Mouse (Mus musculus): ENCODE data around the gene Lilr4b. TPM values are rescaled to one million over a fixed set of nuclear protein-coding genes. Genes with fewer than 3 reads are reported as not detected.
"Not testable (repeated sequence)": the region's sequence is repeated elsewhere in the genome, so short reads cannot be mapped to it uniquely, and the experiment has no call there.

Lilr4b gene
- total RNA-seq (2022) = 1 to 10 TPM in 2 of 4 experiments, under 1 TPM in 1, not detected in 1; 0.08 to 4.4 (median 2.3) TPM

GRCm38 (mm10) chr10:51480397-51480796 lies at the start of gene Lilr4b, which contains the start of gene Gm49339:
TSS of gene Lilr4b (plus strand) at chr10:51480632.
TSS of gene Gm49339 (plus strand) at chr10:51480612.
- DNase-seq (ENCODE audit: low spot score in 2 of 2) = not testable (repeated sequence)

GRCm38 (mm10) chr10:51432940-51433339 lies 47.5 kb upstream of the Lilr4b start:
- DNase-seq (ENCODE audit: low spot score in 2 of 2) = no peak

DNA sequence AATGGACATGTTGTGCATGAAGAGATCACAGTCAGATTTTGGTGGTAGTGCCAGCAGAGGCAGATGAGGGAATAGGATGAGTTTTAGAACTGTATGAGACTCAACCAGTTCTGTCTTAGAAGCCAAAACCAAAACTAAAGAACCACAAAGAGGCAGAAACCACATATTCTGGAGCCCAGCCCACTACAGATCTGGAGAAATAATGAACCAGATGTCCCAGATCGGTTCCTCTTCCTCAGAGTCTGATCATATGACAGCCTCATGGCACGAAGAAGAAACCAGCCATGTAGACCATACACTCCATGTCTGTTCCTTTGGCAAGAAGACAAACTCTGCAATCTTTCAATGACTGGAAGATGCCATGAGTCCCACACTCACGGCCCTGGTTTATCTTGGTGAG lies 44.7 kb upstream of the Lilr4b start:
- DNase-seq (ENCODE audit: low spot score in 2 of 2) = no peak

GRCm38 (mm10) chr10:51451610-51452009 lies 28.8 kb upstream of the Lilr4b start:
- no peak for DNase-seq (ENCODE audit: low spot score in 2 of 2)

GRCm38 (mm10) chr10:51453616-51454298 lies 26.7 kb upstream of the Lilr4b start:
- no peak for DNase-seq (ENCODE audit: low spot score in 2 of 2)

DNA sequence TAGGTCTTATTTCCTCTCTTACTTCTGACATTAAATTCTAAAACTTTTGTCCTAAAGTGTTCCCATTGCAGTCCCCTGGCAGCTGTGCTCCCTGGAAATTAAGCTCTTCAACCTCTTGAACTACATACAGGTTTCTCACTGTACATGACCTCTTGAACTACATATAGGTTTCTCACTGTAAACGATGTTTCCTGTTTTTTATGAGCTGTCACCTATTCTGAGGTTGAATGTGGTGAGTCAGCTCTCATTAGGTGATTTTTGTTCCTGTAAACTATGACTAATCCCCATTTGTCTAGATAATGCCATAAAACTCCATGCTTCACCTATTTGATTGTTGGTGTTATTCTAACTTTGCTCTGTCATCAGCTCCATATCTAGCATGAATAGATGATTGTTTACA lies 26.1 kb upstream of the Lilr4b start:
- DNase-seq (ENCODE audit: low spot score in 2 of 2) = no peak

DNA sequence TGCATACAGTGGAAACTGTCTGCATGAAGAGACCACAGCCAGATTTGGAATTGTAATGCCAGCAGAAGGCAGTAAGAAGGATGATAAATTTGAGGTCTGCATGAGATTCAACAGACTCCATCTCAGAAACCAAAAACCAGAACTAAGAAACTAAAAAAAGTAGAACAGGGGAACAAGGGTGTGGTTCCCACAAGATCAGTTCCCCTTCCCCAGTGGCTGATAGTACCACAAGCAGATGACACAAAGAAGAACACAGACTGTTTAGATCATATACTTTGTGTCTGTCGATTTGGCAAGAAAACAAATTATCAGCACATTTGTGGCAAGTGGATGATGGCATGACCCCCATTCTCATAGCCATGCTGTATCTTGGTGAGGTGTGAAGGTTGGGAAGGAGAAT lies 24.7 kb upstream of the Lilr4b start:
- no peak for DNase-seq (ENCODE audit: low spot score in 2 of 2)

DNA sequence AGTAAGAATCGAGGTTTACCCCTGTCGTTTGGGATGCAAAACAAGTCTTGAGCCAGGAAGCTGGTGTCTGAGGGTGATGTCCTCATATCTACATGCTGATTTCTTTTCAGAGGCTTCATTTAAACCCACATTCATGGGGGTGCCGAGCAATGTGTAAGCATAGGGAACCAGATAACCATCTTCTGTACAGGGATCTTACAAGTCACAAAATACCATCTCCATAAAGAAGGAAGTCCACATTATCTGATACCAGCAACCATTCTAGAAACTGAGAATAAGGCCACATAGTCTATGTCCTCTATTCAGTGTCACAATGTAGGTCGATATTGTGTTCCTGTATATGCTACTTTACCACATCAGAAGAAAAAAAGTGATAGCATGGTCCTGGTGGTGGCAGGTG lies 24.1 kb upstream of the Lilr4b start:
- no peak for DNase-seq (ENCODE audit: low spot score in 2 of 2)

- DNase-seq (ENCODE audit: low spot score in 2 of 2) = not testable (repeated sequence)
Measured at GRCm38 (mm10) chr10:51463800-51464199, 16.6 kb upstream of the Lilr4b start.

DNA sequence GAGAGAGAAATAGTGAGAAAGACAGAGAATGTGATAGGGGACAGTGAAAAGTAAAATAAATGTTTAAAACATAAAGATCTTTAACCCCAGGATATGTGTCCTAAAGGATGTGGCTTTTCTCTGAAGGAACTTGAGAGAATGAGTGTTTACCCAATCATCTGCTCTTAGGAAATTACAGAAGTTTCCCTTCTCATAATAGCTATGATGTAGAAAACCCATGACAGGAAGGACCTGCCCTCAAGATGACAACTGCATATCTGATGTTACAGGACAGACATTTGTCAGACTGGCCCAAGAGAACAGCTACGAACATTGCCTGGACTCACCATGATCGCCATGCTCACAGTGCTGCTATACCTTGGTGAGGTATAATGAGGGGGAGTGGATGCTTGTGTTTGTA lies 10.3 kb downstream of the Lilr4b start, which contains the start of gene Lilrb4a:
Gene Lilrb4a (plus strand): TSS at position 266 of the 400 bp plus-strand sequence.
- DNase-seq (ENCODE audit: low spot score in 2 of 2) = not testable (repeated sequence)

- DNase-seq (ENCODE audit: low spot score in 2 of 2) = no peak
Measured at GRCm38 (mm10) chr10:51520021-51520420, 39.6 kb downstream of the Lilr4b start.

GRCm38 (mm10) chr10:51521453-51521852 lies 41.0 kb downstream of the Lilr4b start:
- DNase-seq (ENCODE audit: low spot score in 2 of 2) = no peak

GRCm38 (mm10) chr10:51526090-51526489 lies 45.7 kb downstream of the Lilr4b start:
- DNase-seq (ENCODE audit: low spot score in 2 of 2) = no peak

- no peak for DNase-seq (ENCODE audit: low spot score in 2 of 2)
Measured at GRCm38 (mm10) chr10:51526633-51527032, 46.2 kb downstream of the Lilr4b start.

DNA sequence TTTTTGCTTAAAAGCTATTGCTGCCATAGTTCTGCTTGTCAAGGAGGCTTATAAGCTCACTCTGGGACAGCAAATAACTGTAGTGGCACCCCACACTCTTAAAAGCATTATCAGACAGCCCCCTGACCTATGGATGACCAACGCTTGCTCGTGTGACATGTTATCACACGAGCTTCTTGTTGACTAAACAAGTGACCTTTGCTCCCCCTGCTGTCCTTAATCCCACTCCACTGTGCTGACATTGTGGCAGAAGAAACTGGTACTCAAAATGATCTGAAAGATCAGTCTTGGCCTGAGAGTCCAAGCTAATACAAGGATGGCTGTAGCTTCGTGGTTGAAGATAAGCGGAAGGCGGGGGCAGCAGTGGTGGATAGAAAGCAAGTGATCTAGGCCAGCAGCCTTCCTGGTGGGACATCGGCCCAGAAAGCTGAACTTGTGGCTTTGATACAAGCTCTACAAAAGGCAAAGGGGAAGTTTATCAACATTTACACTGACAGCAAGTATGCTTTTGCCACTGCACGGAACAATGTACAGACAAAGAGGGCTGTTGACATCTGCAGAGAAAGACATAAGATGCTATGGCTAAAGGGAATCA lies 48.5 kb downstream of the Lilr4b start:
- DNase-seq (ENCODE audit: low spot score in 2 of 2) = no peak

DNA sequence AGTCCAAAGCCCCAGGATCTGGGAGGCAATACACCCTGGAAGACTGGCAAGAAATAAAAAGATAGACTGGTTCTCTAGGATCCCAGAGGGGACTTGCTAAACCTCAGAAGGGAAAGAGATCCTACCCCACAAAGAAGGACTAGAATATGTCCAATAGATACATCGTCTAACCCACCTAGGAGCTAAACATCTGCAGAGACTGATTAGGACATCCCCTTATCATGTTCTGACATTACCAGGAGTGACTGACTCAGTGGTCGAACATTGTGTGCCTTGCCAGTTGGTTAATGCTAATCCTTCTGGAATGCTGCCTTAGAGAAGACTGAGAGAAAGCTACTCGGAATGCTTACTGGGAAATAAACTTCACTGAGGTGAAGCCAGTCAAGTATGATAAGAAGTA lies 49.1 kb downstream of the Lilr4b start:
- no peak for DNase-seq (ENCODE audit: low spot score in 2 of 2)

DNA sequence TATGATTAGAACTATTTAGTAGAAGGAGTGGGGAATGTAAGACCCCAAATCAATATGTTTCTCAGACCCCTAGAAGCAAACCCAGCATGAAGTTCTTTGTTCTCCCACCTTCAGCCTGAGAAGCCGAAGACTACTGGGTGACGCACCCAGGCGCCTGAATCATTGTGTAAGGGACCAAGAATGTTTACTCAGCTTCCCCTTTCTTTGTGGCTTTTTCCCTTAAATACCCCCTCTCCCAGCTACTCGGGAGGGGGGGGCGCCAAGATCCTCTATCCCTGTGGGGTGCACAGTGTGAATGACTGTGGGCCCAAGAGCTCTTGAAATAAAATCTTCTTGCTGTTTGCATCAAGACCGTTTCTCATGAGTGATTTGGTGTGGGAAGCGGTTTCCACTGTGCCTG lies 50.4 kb downstream of the Lilr4b start:
- DNase-seq (ENCODE audit: low spot score in 2 of 2) = no peak

Other genes starting within 250 kb of the Lilr4b start
- 1 to 10 TPM in 1 of 4 experiments, under 1 TPM in 2, not detected in 1; 0.65 to 3.5 (median 0.90) TPM for gene Gm49339, start within 50 bp of the Lilr4b start, total RNA-seq (2022)
- gene Lilrb4a, start 10.3 kb downstream of the Lilr4b start, total RNA-seq (2022) = 10 to 100 TPM in 1 of 4 experiments, 1 to 10 TPM in 1, under 1 TPM in 1, not detected in 1; 0.66 to 10.6 (median 8.2) TPM
- not detected for gene Fam162b, start 109.9 kb downstream of the Lilr4b start, total RNA-seq (2022)
- gene Gprc6a, start 150.8 kb downstream of the Lilr4b start, total RNA-seq (2022) = not detected
- not detected for gene Rfx6, start 197.1 kb downstream of the Lilr4b start, total RNA-seq (2022)

All from layer of hippocampus, adult 8-10 months (tissue).